Mouse (Mus musculus) brain, embryonic 18.5 days (tissue): ENCODE measurements around the gene Ap3b1.

Source experiments
- DNase-seq: peaks from one replicate; pipeline ENCODE4 v3.0.0-alpha.2; 2012; ENCODE audit warnings: low read depth, low spot score

Gene Ap3b1

GRCm38 (mm10) chr13:94537336-94537735, 178.6 kb downstream of the Ap3b1 start:
- DNase-seq = no peak

- no peak for DNase-seq
Observed at GRCm38 (mm10) chr13:94539851-94540646, 181.3 kb downstream of the Ap3b1 start.

- no peak for DNase-seq
Observed at GRCm38 (mm10) chr13:94542061-94542460, 183.3 kb downstream of the Ap3b1 start.

- DNase-seq = no peak
Observed at GRCm38 (mm10) chr13:94544211-94544610, 185.5 kb downstream of the Ap3b1 start.

GRCm38 (mm10) chr13:94545739-94546138, 187.0 kb downstream of the Ap3b1 start:
- no peak for DNase-seq

GRCm38 (mm10) chr13:94546246-94546645, 187.5 kb downstream of the Ap3b1 start:
- no peak for DNase-seq

GRCm38 (mm10) chr13:94549580-94549979, 190.8 kb downstream of the Ap3b1 start:
- no peak for DNase-seq

- DNase-seq = no peak
Observed at GRCm38 (mm10) chr13:94550037-94550436, 191.3 kb downstream of the Ap3b1 start.

GRCm38 (mm10) chr13:94560011-94560410, 201.3 kb downstream of the Ap3b1 start:
- DNase-seq = no peak

- no peak for DNase-seq
Observed at GRCm38 (mm10) chr13:94560878-94561277, 202.1 kb downstream of the Ap3b1 start.

GRCm38 (mm10) chr13:94562652-94563339, 204.0 kb downstream of the Ap3b1 start:
- no peak for DNase-seq

- no peak for DNase-seq
Observed at GRCm38 (mm10) chr13:94563836-94564235, 205.1 kb downstream of the Ap3b1 start.

- no peak for DNase-seq
Observed at GRCm38 (mm10) chr13:94564351-94564994, 205.7 kb downstream of the Ap3b1 start.

GRCm38 (mm10) chr13:94565176-94565575, 206.4 kb downstream of the Ap3b1 start:
- DNase-seq = no peak

GRCm38 (mm10) chr13:94565616-94566015, 206.9 kb downstream of the Ap3b1 start:
- no peak for DNase-seq

GRCm38 (mm10) chr13:94567739-94568138, 209.0 kb downstream of the Ap3b1 start:
- no peak for DNase-seq

GRCm38 (mm10) chr13:94571001-94571400, 212.2 kb downstream of the Ap3b1 start:
- no peak for DNase-seq

- no peak for DNase-seq
Observed at GRCm38 (mm10) chr13:94573356-94573755, 214.6 kb downstream of the Ap3b1 start.

- no peak for DNase-seq
Observed at GRCm38 (mm10) chr13:94573833-94574232, 215.1 kb downstream of the Ap3b1 start.

GRCm38 (mm10) chr13:94575607-94576398, 217.0 kb downstream of the Ap3b1 start:
- DNase-seq = no peak

GRCm38 (mm10) chr13:94576399-94577176, 217.8 kb downstream of the Ap3b1 start:
- no peak for DNase-seq
